Mouse (Mus musculus) intestine, embryonic 15.5 days (tissue): Measurements from ENCODE around the gene Atp1a3. TPM values are rescaled to one million over a fixed set of nuclear protein-coding genes. Genes with fewer than 3 reads are reported as not detected.

ENCODE experiments used
- ATAC-seq: fragments of 200-750 bp; cut with Nextera tagmentation; 2 replicates; pipeline ENCODE4 v1.8.0; 2017; ENCODE audit warnings: moderate TSS enrichment, moderate library complexity
- H3K27ac ChIP-seq: fragments of 300-500 bp; sonication (generic); 2 replicates; pipeline ENCODE4 v1.5.1; 2015; ENCODE audit warnings: mild to moderate bottlenecking, inconsistent platforms
- H3K27me3 ChIP-seq: fragments of 300-500 bp; sonication (generic); replicated peaks from 2 replicates; pipeline ENCODE4 v1.6.1; 2015; ENCODE audit warnings: inconsistent platforms
- H3K36me3 ChIP-seq: fragments of 300-500 bp; sonication (generic); 2 replicates; pipeline ENCODE4 v1.6.1; 2015; ENCODE audit warnings: inconsistent platforms
- H3K4me1 ChIP-seq: fragments of 300-500 bp; sonication (generic); replicated peaks from 2 replicates; pipeline ENCODE4 v1.6.1; 2015; ENCODE audit warnings: inconsistent platforms
- H3K4me2 ChIP-seq: fragments of 300-500 bp; sonication (generic); replicated peaks from 2 replicates; pipeline ENCODE4 v1.6.1; 2015; ENCODE audit warnings: mild to moderate bottlenecking, inconsistent platforms
- H3K4me3 ChIP-seq: fragments of 300-500 bp; sonication (generic); replicated peaks from 2 replicates; pipeline ENCODE4 v1.5.1; 2015; ENCODE audit warnings: inconsistent platforms
- H3K9ac ChIP-seq: fragments of 300-500 bp; sonication (generic); 2 replicates; pipeline ENCODE4 v1.6.1; 2015; ENCODE audit warnings: inconsistent platforms
- H3K9me3 ChIP-seq: fragments of 300-500 bp; sonication (generic); 2 replicates; pipeline ENCODE4 v1.6.1; 2016; ENCODE audit warnings: inconsistent platforms
- WGBS: fragments of 180-500 bp; shearing (Covaris S2); methylation state at CpG from one replicate; pipeline ENCODE4 v1.1.7; 2015; 5-methylcytosine and 5-hydroxymethylcytosine counted together
- polyA plus RNA-seq: library from polyadenylated mRNA; unstranded; fragments of >200 nt; fragmentation: Nextera tagmentation; extraction: Ambion mirVana; gene quantifications from 2 replicates; pipeline ENCODE4 v1.2.1, GENCODE M21; 2015

Atp1a3 gene
- polyA plus RNA-seq, 1 experiment from 2014 or later, result 3.8 TPM

DNA sequence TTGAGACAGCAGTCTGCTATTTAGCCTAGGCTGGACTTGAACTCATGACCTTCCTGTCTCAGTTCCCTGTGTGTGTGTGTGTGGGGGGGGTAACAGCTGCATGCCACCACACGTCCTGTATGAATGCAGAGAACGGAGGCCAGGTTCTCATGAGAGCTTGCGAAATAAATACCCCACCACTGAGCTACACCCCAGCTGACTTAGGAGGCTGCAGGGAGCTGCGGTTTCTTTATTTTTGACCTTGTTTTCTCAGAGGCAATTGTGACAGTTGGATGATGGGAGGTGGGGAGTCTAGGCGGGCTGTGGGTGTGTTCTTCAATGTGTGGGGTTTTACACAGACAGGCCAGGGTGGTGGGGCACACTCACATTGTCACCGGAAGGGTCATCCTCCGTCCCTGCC is 5.5 kb downstream of the Atp1a3 start:
- Histone ChIP-seq H3K36me3 (no peaks in the 10 kb centered on the region), H3K4me3 (no peak overlapping the region), H3K9ac (no peak overlapping the region), H3K9me3 (no peaks in the 10 kb centered on the region), H3K4me2 (no peak overlapping the region), H3K27me3 (peaks cover 11% of the 10 kb centered on the region), H3K4me1 (no peaks in the 10 kb centered on the region), H3K27ac (no peak overlapping the region)
- no peak for ATAC-seq
- 70% methylated on average over 7 of the region's 7 CpGs for WGBS

DNA sequence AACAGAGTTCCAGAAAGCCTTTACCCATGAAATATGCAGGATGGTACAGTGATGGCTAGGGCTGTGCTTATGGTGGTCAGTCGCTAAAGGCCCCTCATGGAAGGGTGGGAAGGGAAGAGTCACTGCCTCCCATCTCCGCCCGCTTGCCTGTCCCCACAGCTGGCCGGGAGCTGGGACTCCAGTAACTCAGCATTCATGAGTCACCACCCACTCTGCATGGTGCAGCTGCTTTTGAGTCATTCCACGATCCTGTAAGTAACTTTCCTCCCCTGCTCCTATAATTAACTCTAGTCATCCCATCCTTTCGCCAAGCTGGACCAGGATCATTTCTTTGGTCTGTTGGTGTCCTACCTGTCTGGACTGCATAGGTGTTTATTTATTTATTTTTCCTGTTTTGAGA is 12.7 kb downstream of the Atp1a3 start:
- 70% methylated on average over 6 of the region's 6 CpGs for WGBS
- Histone ChIP-seq H3K36me3 (no peaks in the 10 kb centered on the region), H3K4me1 (no peaks in the 10 kb centered on the region), H3K4me3 (no peak overlapping the region), H3K27me3 (no peaks in the 10 kb centered on the region; the same call in 1 of the 2 replicates), H3K9me3 (no peaks in the 10 kb centered on the region), H3K9ac (no peak overlapping the region), H3K27ac (no peak overlapping the region), H3K4me2 (no peak overlapping the region)
- no peak for ATAC-seq

DNA sequence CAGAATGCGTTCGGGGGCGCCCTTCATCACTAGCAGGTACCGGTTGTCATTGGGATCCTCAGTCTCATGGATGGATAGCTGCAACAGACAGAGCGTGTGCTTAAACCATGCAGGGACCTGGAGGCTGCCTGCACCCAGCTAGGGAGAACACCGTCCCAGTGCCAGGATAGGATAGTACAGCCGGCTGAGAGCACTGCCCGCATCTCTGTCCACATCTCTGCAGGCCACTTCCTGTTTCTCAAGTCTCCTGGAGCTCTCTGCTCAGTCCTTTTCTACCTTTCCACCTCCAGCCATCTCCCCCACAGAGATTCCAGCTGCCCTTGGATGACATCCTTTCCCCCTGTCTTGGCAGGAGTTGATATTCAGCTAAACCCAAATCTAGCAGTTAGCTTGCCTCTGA is 15.3 kb downstream of the Atp1a3 start:
- 87% methylated on average over 8 of the region's 8 CpGs for WGBS
- H3K27ac ChIP-seq, result no peak overlapping the region
- no peak overlapping the region for H3K9ac ChIP-seq
- H3K4me3 ChIP-seq, result no peak overlapping the region
- no peak for ATAC-seq
- no peaks in the 10 kb centered on the region; the same call in 1 of the 2 replicates for H3K27me3 ChIP-seq
- no peaks in the 10 kb centered on the region for H3K36me3 ChIP-seq
- H3K4me2 ChIP-seq, result no peak overlapping the region
- H3K9me3 ChIP-seq, result no peaks in the 10 kb centered on the region
- no peaks in the 10 kb centered on the region for H3K4me1 ChIP-seq

DNA sequence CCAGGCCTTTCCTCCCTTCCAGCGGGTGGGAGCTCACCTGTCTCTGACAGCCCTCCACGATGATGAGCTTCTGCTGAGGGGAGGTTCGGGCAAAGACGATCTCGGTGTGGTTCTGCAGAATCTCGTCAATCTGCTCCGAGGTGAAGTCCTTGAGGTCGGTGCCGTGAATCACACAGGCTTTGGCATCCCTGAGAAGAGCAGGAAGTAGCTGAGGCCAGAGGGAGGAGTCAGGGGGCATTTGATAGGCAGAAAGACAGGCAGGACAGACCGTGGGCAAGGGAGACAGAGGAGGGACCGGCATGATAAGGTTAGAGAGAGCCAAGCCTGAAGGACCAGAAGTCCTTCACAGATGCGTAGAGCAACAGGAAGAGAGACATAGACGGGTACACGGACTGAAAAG is 17.8 kb downstream of the Atp1a3 start:
- Histone ChIP-seq H3K9me3 (no peaks in the 10 kb centered on the region), H3K36me3 (no peaks in the 10 kb centered on the region), H3K27me3 (no peaks in the 10 kb centered on the region; the same call in 1 of the 2 replicates), H3K27ac (no peak overlapping the region), H3K4me1 (no peaks in the 10 kb centered on the region), H3K4me3 (no peak overlapping the region), H3K4me2 (no peak overlapping the region), H3K9ac (no peak overlapping the region)
- WGBS, result 79% methylated on average over 14 of the region's 14 CpGs
- ATAC-seq, result no peak

DNA sequence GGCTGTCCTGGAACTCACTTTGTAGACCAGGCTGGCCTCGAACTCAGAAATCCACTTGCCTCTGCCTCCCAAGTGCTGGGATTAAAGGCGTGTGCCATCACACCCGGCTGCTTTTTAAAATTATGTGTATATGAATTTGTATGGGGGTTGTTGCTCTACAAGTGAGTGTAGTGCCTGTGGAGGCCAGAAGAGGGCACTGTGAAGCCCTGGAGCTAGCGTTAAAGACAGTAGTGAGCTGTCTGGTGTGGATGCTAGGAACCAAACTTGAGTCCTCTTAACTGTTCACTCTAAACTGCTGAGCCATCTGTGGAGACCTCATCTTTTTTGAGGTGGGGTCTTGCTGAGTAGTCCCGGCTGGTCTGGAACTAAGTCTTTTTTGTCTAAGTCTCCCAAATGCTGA is 20.0 kb downstream of the Atp1a3 start:
- H3K4me2 ChIP-seq, result no peak overlapping the region
- H3K9ac ChIP-seq, result no peak overlapping the region
- no peaks in the 10 kb centered on the region for H3K36me3 ChIP-seq
- H3K9me3 ChIP-seq, result no peaks in the 10 kb centered on the region
- H3K4me1 ChIP-seq, result no peaks in the 10 kb centered on the region
- H3K4me3 ChIP-seq, result no peak overlapping the region
- no peak overlapping the region for H3K27ac ChIP-seq
- no peak for ATAC-seq
- 75% methylated on average over 5 of the region's 5 CpGs for whole genome bisulfite sequencing
- no peaks in the 10 kb centered on the region for H3K27me3 ChIP-seq

DNA sequence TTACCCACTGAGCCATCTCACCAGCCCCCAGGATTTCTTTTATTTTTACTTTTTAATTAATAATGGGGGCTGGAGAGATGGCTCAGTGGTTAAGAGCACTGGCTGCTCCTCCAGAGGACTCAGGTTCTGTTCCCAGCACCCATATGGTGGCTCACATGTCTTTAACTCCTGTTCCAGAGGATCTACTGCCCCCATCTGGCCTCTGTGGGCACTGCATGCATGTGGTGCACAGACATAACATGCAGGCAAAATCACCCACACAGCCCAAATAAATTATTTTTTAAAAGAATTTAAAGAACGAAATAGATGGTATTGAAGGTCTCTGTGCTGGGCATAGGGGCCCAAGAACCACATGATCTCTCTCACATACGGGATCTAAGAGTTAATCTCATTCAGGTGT is 21.5 kb downstream of the Atp1a3 start:
- H3K4me2 ChIP-seq, result no peak overlapping the region
- H3K27me3 ChIP-seq, result no peaks in the 10 kb centered on the region
- no peak overlapping the region for H3K4me3 ChIP-seq
- no peaks in the 10 kb centered on the region for H3K4me1 ChIP-seq
- no peak overlapping the region for H3K27ac ChIP-seq
- H3K36me3 ChIP-seq, result no peaks in the 10 kb centered on the region
- WGBS, result 91% methylated on average over 2 of the region's 2 CpGs
- no peaks in the 10 kb centered on the region for H3K9me3 ChIP-seq
- ATAC-seq, result no peak
- no peak overlapping the region for H3K9ac ChIP-seq

DNA sequence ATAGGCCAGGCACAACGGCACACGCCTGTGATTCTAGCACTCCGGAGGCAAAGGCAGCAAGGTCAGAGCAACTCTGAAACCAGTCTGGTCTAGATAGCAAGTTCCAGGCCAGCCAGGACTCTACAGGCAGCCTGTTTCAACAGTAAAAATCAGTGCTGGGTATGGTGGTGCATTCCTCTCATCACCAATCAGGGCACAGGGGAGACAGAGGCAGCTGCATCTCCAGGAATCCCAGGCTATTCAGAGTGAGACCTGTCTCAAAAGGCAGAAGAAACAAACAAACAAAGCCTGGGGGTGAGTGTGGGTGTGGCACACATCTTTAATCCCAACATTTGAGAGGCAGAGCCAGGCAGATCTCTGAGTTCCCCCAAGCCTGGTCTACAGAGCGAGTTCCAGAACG is 22.4 kb downstream of the Atp1a3 start:
- WGBS, result 78% methylated on average over 5 of the region's 5 CpGs
- no peak for ATAC-seq

DNA sequence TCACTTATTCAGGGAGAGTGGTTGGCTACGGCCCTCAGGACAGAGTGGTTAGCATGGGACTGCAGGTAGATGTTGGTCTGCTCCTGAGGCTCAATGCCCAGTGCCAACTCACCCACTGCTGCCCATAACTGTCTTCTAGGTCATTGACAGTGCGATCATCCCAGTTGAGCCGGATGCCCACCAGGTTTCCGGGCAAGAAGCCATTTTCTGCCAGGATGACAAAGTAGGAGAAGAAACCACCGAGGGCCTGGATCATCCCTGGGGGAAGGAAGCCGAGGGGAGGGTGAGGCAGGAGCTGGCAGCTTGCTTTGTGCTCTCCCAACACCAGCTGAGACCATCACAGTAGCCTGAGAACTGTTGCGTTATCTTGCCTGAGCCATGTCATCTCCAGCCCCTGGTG is 25.3 kb downstream of the Atp1a3 start:
- Histone ChIP-seq H3K4me2 (no peak overlapping the region), H3K27me3 (no peaks in the 10 kb centered on the region), H3K4me1 (no peaks in the 10 kb centered on the region), H3K27ac (no peak overlapping the region), H3K4me3 (no peak overlapping the region), H3K9me3 (no peaks in the 10 kb centered on the region), H3K36me3 (no peaks in the 10 kb centered on the region), H3K9ac (no peak overlapping the region)
- ATAC-seq, result no peak
- 78% methylated on average over 7 of the region's 7 CpGs for WGBS

More for the DNA sequence above, 22.4 kb downstream of the Atp1a3 start:
- no peak overlapping the region for H3K27ac ChIP-seq
- no peak overlapping the region for H3K4me3 ChIP-seq
- no peaks in the 10 kb centered on the region for H3K9me3 ChIP-seq
- no peak overlapping the region for H3K4me2 ChIP-seq
- H3K9ac ChIP-seq, result no peak overlapping the region
- H3K4me1 ChIP-seq, result no peaks in the 10 kb centered on the region
- H3K27me3 ChIP-seq, result no peaks in the 10 kb centered on the region
- no peaks in the 10 kb centered on the region for H3K36me3 ChIP-seq

DNA sequence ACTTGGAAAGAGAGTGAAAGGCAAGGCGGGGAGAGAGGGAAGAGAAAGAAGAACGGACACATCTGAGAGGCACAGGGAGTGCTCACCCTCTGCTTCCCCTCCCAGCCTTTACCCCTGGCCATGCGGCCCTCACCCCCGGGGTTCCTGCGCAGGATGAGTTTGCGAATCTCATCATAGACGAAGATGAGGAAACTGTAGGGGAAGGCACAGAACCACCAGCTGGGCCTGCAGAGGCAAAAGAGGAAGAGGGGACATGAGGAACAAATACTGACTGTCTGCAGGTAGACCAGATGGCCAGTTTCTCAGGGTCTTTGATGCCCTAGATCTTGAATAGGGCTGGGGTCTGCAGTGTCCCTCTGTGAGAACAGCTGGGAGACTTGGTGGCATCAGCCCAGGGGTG is 27.0 kb downstream of the Atp1a3 start:
- Histone ChIP-seq H3K4me2 (no peak overlapping the region), H3K4me1 (no peaks in the 10 kb centered on the region), H3K9me3 (no peaks in the 10 kb centered on the region), H3K27ac (no peak overlapping the region), H3K4me3 (no peak overlapping the region), H3K27me3 (no peaks in the 10 kb centered on the region), H3K9ac (no peak overlapping the region), H3K36me3 (no peaks in the 10 kb centered on the region)
- ATAC-seq, result no peak
- WGBS, result 78% methylated on average over 7 of the region's 7 CpGs

DNA sequence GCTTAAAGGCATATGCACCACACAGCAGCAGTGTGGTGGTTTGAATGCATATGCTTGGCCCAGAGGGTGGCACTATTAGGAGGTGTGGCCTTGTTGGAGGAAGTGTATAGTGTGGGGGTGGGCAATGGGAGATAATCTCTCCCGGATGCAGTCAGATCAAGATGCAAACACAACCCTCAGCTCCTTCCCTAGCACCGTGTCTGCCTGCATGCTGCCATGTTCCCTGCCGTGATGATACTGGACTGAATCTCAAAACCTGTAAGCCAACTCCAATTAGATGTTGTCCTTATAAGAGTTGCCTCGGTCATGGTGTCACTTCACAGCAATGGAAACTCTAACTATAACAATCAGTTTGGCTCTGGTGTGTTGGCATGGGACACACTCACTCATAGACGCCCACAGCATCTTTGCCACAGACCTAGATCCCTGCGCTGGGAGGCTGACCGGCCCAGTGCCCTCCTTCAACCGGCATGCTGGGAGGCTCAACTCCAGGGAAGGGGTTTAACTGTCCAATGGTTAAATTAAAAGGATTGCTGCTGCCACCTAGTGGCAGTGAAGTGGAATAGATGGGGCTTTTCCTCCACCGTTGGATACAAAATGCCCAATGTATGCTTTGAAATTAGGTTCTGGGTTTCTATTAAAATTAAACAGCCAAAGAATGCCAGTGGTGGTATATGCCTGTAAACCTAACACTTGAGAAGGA is 30.7 kb downstream of the Atp1a3 start:
- Histone ChIP-seq H3K4me1 (0 out of 2 replicates have a peak, but pooled peaks cover 4% of the 10 kb centered on the region), H3K27me3 (no peaks in the 10 kb centered on the region), H3K36me3 (no peaks in the 10 kb centered on the region; the same call in 1 of the 2 replicates), H3K9ac (no peak overlapping the region), H3K9me3 (no peaks in the 10 kb centered on the region), H3K27ac (no peak overlapping the region), H3K4me2 (no peak overlapping the region), H3K4me3 (no peak overlapping the region)
- ATAC-seq, result no peak
- 28% methylated on average over 9 of the region's 9 CpGs for WGBS

DNA sequence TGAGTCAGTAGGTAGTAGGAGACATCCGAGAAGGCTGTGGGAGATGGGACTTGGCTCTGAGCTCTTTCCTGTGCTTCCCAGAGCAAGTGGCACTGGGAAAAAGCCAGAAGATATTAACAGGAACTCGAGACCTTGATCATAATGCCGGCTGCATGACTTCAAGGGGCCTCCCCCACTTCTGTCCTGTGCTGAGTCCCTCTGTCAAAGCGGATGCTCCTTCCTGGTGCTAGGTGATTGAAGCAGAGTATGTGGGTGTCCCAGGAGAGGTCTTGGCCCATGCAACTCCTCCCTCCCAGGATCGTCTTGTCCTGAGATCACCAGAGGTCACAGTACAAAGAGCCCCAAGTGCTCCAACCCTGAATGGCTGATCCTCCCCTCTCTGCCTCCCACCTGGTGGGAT is 31.9 kb downstream of the Atp1a3 start:
- Histone ChIP-seq H3K4me3 (no peak overlapping the region), H3K27ac (no peak overlapping the region), H3K27me3 (no peaks in the 10 kb centered on the region), H3K4me2 (no peak overlapping the region), H3K4me1 (0 out of 2 replicates have a peak, but pooled peaks cover 4% of the 10 kb centered on the region), H3K36me3 (peaks cover 3% of the 10 kb centered on the region; the same call in 1 of the 2 replicates), H3K9me3 (no peaks in the 10 kb centered on the region), H3K9ac (no peak overlapping the region)
- ATAC-seq, result no peak
- WGBS, result 66% methylated on average over 5 of the region's 5 CpGs

DNA sequence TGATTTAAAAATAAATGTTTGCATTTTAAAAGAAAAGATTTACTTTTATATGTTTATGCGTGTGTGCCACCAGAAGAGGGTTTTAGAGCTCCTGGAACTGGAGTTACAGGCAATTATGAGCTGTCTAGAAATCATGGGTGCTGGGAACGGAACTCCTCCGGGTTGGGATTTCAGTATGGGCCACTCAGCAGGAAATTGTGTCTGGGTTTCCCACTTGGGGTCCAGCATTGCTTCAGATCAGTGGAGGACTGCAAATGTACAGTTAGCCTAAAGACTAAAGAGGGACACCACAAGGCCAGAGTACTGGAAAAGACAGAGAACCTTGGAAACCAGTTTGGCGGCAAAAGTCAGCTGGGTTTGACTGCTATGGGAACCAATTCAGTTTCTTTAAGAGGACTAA is 32.5 kb downstream of the Atp1a3 start:
- Histone ChIP-seq H3K4me1 (0 out of 2 replicates have a peak, but pooled peaks cover 4% of the 10 kb centered on the region), H3K9ac (no peak overlapping the region), H3K4me2 (no peak overlapping the region), H3K4me3 (no peak overlapping the region), H3K27me3 (no peaks in the 10 kb centered on the region), H3K9me3 (no peaks in the 10 kb centered on the region), H3K27ac (no peak overlapping the region), H3K36me3 (peaks cover 3% of the 10 kb centered on the region; the same call in 1 of the 2 replicates)
- no peak for ATAC-seq
- WGBS, result 79% methylated on average over 4 of the region's 4 CpGs
